Mouse (Mus musculus): ENCODE measurements around the gene Gnl2. TPM values are rescaled to one million over a fixed set of nuclear protein-coding genes. Genes with fewer than 3 reads are reported as not detected.

Gnl2 gene
- polyA plus RNA-seq, 1 experiment from 2014 or later: 80.0 TPM

- no peak for ATAC-seq (ENCODE audit: insufficient read depth, low FRiP score)
- no peaks in the 10 kb centered on the region for H3K36me3 ChIP-seq (ENCODE audit: control insufficient read depth, insufficient read depth, low read length)
- 19% methylated on average over 9 of the region's 9 CpGs for WGBS
- H3K4me1 ChIP-seq (ENCODE audit: control insufficient read depth, insufficient read depth, low read length): peaks cover 10% of the 10 kb centered on the region; the same call in 1 of the 2 replicates
- H3K4me3 ChIP-seq (replicated peaks; ENCODE audit: low read length): no peak overlapping the region
- H3K27ac ChIP-seq (ENCODE audit: low read length): no peak overlapping the region
- H3K4me2 ChIP-seq (ENCODE audit: low read depth, low read length): no peak overlapping the region
- no peaks in the 10 kb centered on the region for H3K9me3 ChIP-seq (replicated peaks; ENCODE audit: control insufficient read depth, low read length)
- no peak overlapping the region for H3K9ac ChIP-seq (ENCODE audit: low read length)
- peaks cover 47% of the 10 kb centered on the region for H3K27me3 ChIP-seq (ENCODE audit: control insufficient read depth, insufficient read depth, low read length)
Observed at GRCm38 (mm10) chr4:124983893-124984526, 32.4 kb upstream of the Gnl2 start.

- peaks cover 15% of the 10 kb centered on the region for H3K4me1 ChIP-seq (ENCODE audit: control insufficient read depth, insufficient read depth, low read length)
- no peaks in the 10 kb centered on the region for H3K36me3 ChIP-seq (ENCODE audit: control insufficient read depth, insufficient read depth, low read length)
- peak overlapping the region; percentile 66; the same call in 1 of the 2 replicates for H3K9ac ChIP-seq (ENCODE audit: low read length)
- H3K27me3 ChIP-seq (ENCODE audit: control insufficient read depth, insufficient read depth, low read length): peaks cover 48% of the 10 kb centered on the region
- H3K9me3 ChIP-seq (replicated peaks; ENCODE audit: control insufficient read depth, low read length): no peaks in the 10 kb centered on the region
- H3K27ac ChIP-seq (ENCODE audit: low read length): no peak overlapping the region; the same call in 1 of the 2 replicates
- H3K4me2 ChIP-seq (ENCODE audit: low read depth, low read length): peak overlapping the region; percentile 63; the same call in 1 of the 2 replicates
- H3K4me3 ChIP-seq (replicated peaks; ENCODE audit: low read length): no peak overlapping the region
- WGBS: 10% methylated on average over 18 of the region's 18 CpGs
- ATAC-seq (ENCODE audit: insufficient read depth, low FRiP score): no peak
Observed at GRCm38 (mm10) chr4:124984871-124985670, 31.3 kb upstream of the Gnl2 start.

GRCm38 (mm10) chr4:124985671-124986602 is 30.4 kb upstream of the Gnl2 start, which contains the start of gene Rspo1:
Gene Rspo1, plus strand, starts transcription at chr4:124986430.
- Histone ChIP-seq H3K27ac (ENCODE audit: low read length) (no peak within 1 kb of the TSS; the same call in 1 of the 2 replicates), H3K9me3 (replicated peaks; ENCODE audit: control insufficient read depth, low read length) (no peaks in the 10 kb centered on the region), H3K9ac (ENCODE audit: low read length) (peak within 1 kb of the TSS; percentile 66), H3K4me1 (ENCODE audit: control insufficient read depth, insufficient read depth, low read length) (peaks cover 15% of the 10 kb centered on the region), H3K27me3 (ENCODE audit: control insufficient read depth, insufficient read depth, low read length) (peaks cover 50% of the 10 kb centered on the region), H3K36me3 (ENCODE audit: control insufficient read depth, insufficient read depth, low read length) (no peaks in the 10 kb centered on the region), H3K4me3 (replicated peaks; ENCODE audit: low read length) (peak within 1 kb of the TSS; percentile 51), H3K4me2 (ENCODE audit: low read depth, low read length) (peak within 1 kb of the TSS; percentile 63)
- WGBS: 2% methylated on average over 59 of the region's 62 CpGs
- peak; percentile 57 for ATAC-seq (ENCODE audit: insufficient read depth, low FRiP score)

- Histone ChIP-seq H3K4me1 (ENCODE audit: control insufficient read depth, insufficient read depth, low read length) (peaks cover 15% of the 10 kb centered on the region), H3K4me3 (replicated peaks; ENCODE audit: low read length) (peak overlapping the region; percentile 51), H3K36me3 (ENCODE audit: control insufficient read depth, insufficient read depth, low read length) (no peaks in the 10 kb centered on the region), H3K9ac (ENCODE audit: low read length) (peak overlapping the region; percentile 66), H3K27me3 (ENCODE audit: control insufficient read depth, insufficient read depth, low read length) (peaks cover 52% of the 10 kb centered on the region), H3K27ac (ENCODE audit: low read length) (no peak overlapping the region), H3K9me3 (replicated peaks; ENCODE audit: control insufficient read depth, low read length) (no peaks in the 10 kb centered on the region), H3K4me2 (ENCODE audit: low read depth, low read length) (peak overlapping the region; percentile 63)
- 3% methylated on average over 51 of the region's 51 CpGs for WGBS
- ATAC-seq (ENCODE audit: insufficient read depth, low FRiP score): no peak
Observed at GRCm38 (mm10) chr4:124986739-124987710, 29.4 kb upstream of the Gnl2 start.

- WGBS: 12% methylated on average over 10 of the region's 10 CpGs
- H3K4me1 ChIP-seq (ENCODE audit: control insufficient read depth, insufficient read depth, low read length): peaks cover 15% of the 10 kb centered on the region
- no peak for ATAC-seq (ENCODE audit: insufficient read depth, low FRiP score)
- no peak overlapping the region for H3K9ac ChIP-seq (ENCODE audit: low read length)
- no peak overlapping the region for H3K4me3 ChIP-seq (replicated peaks; ENCODE audit: low read length)
- H3K4me2 ChIP-seq (ENCODE audit: low read depth, low read length): no peak overlapping the region
- H3K9me3 ChIP-seq (replicated peaks; ENCODE audit: control insufficient read depth, low read length): no peaks in the 10 kb centered on the region
- peaks cover 53% of the 10 kb centered on the region for H3K27me3 ChIP-seq (ENCODE audit: control insufficient read depth, insufficient read depth, low read length)
- H3K27ac ChIP-seq (ENCODE audit: low read length): no peak overlapping the region; the same call in 1 of the 2 replicates
- H3K36me3 ChIP-seq (ENCODE audit: control insufficient read depth, insufficient read depth, low read length): no peaks in the 10 kb centered on the region
Observed at GRCm38 (mm10) chr4:124987711-124988097, 28.7 kb upstream of the Gnl2 start.

GRCm38 (mm10) chr4:124988382-124988781 is 28.0 kb upstream of the Gnl2 start:
- Histone ChIP-seq H3K4me2 (ENCODE audit: low read depth, low read length) (no peak overlapping the region), H3K9me3 (replicated peaks; ENCODE audit: control insufficient read depth, low read length) (no peaks in the 10 kb centered on the region), H3K27ac (ENCODE audit: low read length) (no peak overlapping the region), H3K4me1 (ENCODE audit: control insufficient read depth, insufficient read depth, low read length) (peaks cover 15% of the 10 kb centered on the region), H3K27me3 (ENCODE audit: control insufficient read depth, insufficient read depth, low read length) (peaks cover 48% of the 10 kb centered on the region), H3K4me3 (replicated peaks; ENCODE audit: low read length) (no peak overlapping the region), H3K9ac (ENCODE audit: low read length) (no peak overlapping the region), H3K36me3 (ENCODE audit: control insufficient read depth, insufficient read depth, low read length) (no peaks in the 10 kb centered on the region)
- ATAC-seq (ENCODE audit: insufficient read depth, low FRiP score): no peak
- WGBS: 20% methylated on average over 9 of the region's 9 CpGs

GRCm38 (mm10) chr4:124989787-124990253 is 26.6 kb upstream of the Gnl2 start:
- WGBS: 4% methylated on average over 20 of the region's 20 CpGs
- peaks cover 15% of the 10 kb centered on the region for H3K4me1 ChIP-seq (ENCODE audit: control insufficient read depth, insufficient read depth, low read length)
- H3K4me2 ChIP-seq (ENCODE audit: low read depth, low read length): peak overlapping the region; percentile 9
- no peaks in the 10 kb centered on the region for H3K9me3 ChIP-seq (replicated peaks; ENCODE audit: control insufficient read depth, low read length)
- peaks cover 34% of the 10 kb centered on the region for H3K27me3 ChIP-seq (ENCODE audit: control insufficient read depth, insufficient read depth, low read length)
- no peaks in the 10 kb centered on the region for H3K36me3 ChIP-seq (ENCODE audit: control insufficient read depth, insufficient read depth, low read length)
- peak; percentile 23; the same call in 1 of the 2 replicates for ATAC-seq (ENCODE audit: insufficient read depth, low FRiP score)
- no peak overlapping the region for H3K4me3 ChIP-seq (replicated peaks; ENCODE audit: low read length)
- peak overlapping the region; percentile 9; the same call in 1 of the 2 replicates for H3K9ac ChIP-seq (ENCODE audit: low read length)
- no peak overlapping the region for H3K27ac ChIP-seq (ENCODE audit: low read length)

GRCm38 (mm10) chr4:124990325-124990724 is 26.1 kb upstream of the Gnl2 start:
- peaks cover 31% of the 10 kb centered on the region for H3K27me3 ChIP-seq (ENCODE audit: control insufficient read depth, insufficient read depth, low read length)
- WGBS: 4% methylated on average over 7 of the region's 7 CpGs
- no peaks in the 10 kb centered on the region for H3K9me3 ChIP-seq (replicated peaks; ENCODE audit: control insufficient read depth, low read length)
- H3K4me2 ChIP-seq (ENCODE audit: low read depth, low read length): peak overlapping the region; percentile 9
- H3K4me1 ChIP-seq (ENCODE audit: control insufficient read depth, insufficient read depth, low read length): peaks cover 14% of the 10 kb centered on the region
- no peak overlapping the region for H3K4me3 ChIP-seq (replicated peaks; ENCODE audit: low read length)
- no peaks in the 10 kb centered on the region for H3K36me3 ChIP-seq (ENCODE audit: control insufficient read depth, insufficient read depth, low read length)
- H3K9ac ChIP-seq (ENCODE audit: low read length): 0 out of 2 replicates have a peak overlapping the region, but pooled peaks have one; percentile 9
- no peak for ATAC-seq (ENCODE audit: insufficient read depth, low FRiP score)
- no peak overlapping the region for H3K27ac ChIP-seq (ENCODE audit: low read length)

Measured in stomach, embryonic 16.5 days (tissue).